Mouse (Mus musculus) kidney, embryonic 16.5 days (tissue): ENCODE measurements around the gene Tns1. TPM values are rescaled to one million over a fixed set of nuclear protein-coding genes. Genes with fewer than 3 reads are reported as not detected.
A peak's percentile ranks its signal among the peaks of the same experiment; 100 is the strongest.

Experiments used
- ATAC-seq: fragments of 200-750 bp; cut with Nextera tagmentation; 2 replicates; pipeline ENCODE4 v1.8.0; 2017; ENCODE audit warnings: moderate TSS enrichment; ENCODE audit not compliant: low FRiP score, low TSS enrichment
- H3K27ac ChIP-seq: fragments of 300-500 bp; sonication (generic); 2 replicates; pipeline ENCODE4 v1.5.1; 2014; ENCODE audit warnings: low read length
- H3K27me3 ChIP-seq: fragments of 300-500 bp; sonication (generic); 2 replicates; pipeline ENCODE4 v1.6.1; 2014; ENCODE audit warnings: low read length, control low read depth, mixed read lengths; ENCODE audit not compliant: insufficient read depth
- H3K36me3 ChIP-seq: fragments of 300-500 bp; sonication (generic); 2 replicates; pipeline ENCODE4 v1.6.1; 2014; ENCODE audit warnings: low read length, control low read depth, mixed read lengths; ENCODE audit not compliant: insufficient read depth
- H3K4me1 ChIP-seq: fragments of 300-500 bp; sonication (generic); 2 replicates; pipeline ENCODE4 v1.6.1; 2014; ENCODE audit warnings: low read length, control low read depth, mixed read lengths; ENCODE audit not compliant: insufficient read depth
- H3K4me2 ChIP-seq: fragments of 300-500 bp; sonication (generic); replicated peaks from 2 replicates; pipeline ENCODE4 v1.6.1; 2014; ENCODE audit warnings: low read depth, low read length
- H3K4me3 ChIP-seq: fragments of 300-500 bp; sonication (generic); 2 replicates; pipeline ENCODE4 v1.5.1; 2014; ENCODE audit warnings: mild to moderate bottlenecking, low read length
- H3K9ac ChIP-seq: fragments of 300-500 bp; sonication (generic); replicated peaks from 2 replicates; pipeline ENCODE4 v1.6.1; 2014; ENCODE audit warnings: low read length
- H3K9me3 ChIP-seq: fragments of 300-500 bp; sonication (generic); 2 replicates; pipeline ENCODE4 v1.6.1; 2016; ENCODE audit warnings: low read length, control low read depth
- WGBS: fragments of 180-500 bp; shearing (Covaris S2); extraction: QIAGEN DNeasy Blood & Tissue Kit; methylation state at CpG from one replicate; pipeline ENCODE4 v1.1.7; 2014; 5-methylcytosine and 5-hydroxymethylcytosine counted together
- polyA plus RNA-seq: library from polyadenylated mRNA; unstranded; fragments of >200 nt; fragmentation: Nextera tagmentation; extraction: Ambion mirVana; gene quantifications from 2 replicates; pipeline ENCODE4 v1.2.1, GENCODE M21; 2015

Gene Tns1
- polyA plus RNA-seq, 1 experiment from 2014 or later = 77.3 TPM

GRCm38 (mm10) chr1:74015513-74016234 is 108.6 kb downstream of the Tns1 start:
- H3K4me3 ChIP-seq = no peak overlapping the region
- peak; percentile 57 for ATAC-seq
- no peak overlapping the region for H3K9ac ChIP-seq
- H3K9me3 ChIP-seq = 0 out of 2 replicates have a peak, but pooled peaks cover 5% of the 10 kb centered on the region
- no peaks in the 10 kb centered on the region for H3K27me3 ChIP-seq
- H3K4me1 ChIP-seq = peaks cover 56% of the 10 kb centered on the region
- no peaks in the 10 kb centered on the region; the same call in 1 of the 2 replicates for H3K36me3 ChIP-seq
- 24% methylated on average over 8 of the region's 8 CpGs for WGBS
- peak overlapping the region; percentile 67 for H3K27ac ChIP-seq
- H3K4me2 ChIP-seq = no peak overlapping the region

GRCm38 (mm10) chr1:74014538-74015327 is 109.5 kb downstream of the Tns1 start:
- Histone ChIP-seq H3K27ac (peak overlapping the region; percentile 67; the same call in 1 of the 2 replicates), H3K4me3 (no peak overlapping the region), H3K9ac (no peak overlapping the region), H3K4me1 (peaks cover 60% of the 10 kb centered on the region), H3K36me3 (no peaks in the 10 kb centered on the region; the same call in 1 of the 2 replicates), H3K27me3 (no peaks in the 10 kb centered on the region), H3K9me3 (0 out of 2 replicates have a peak, but pooled peaks cover 8% of the 10 kb centered on the region), H3K4me2 (no peak overlapping the region)
- no peak for ATAC-seq
- 47% methylated on average over 9 of the region's 14 CpGs for WGBS

GRCm38 (mm10) chr1:74013296-74014031 is 110.8 kb downstream of the Tns1 start:
- H3K9me3 ChIP-seq = 0 out of 2 replicates have a peak, but pooled peaks cover 8% of the 10 kb centered on the region
- no peaks in the 10 kb centered on the region for H3K27me3 ChIP-seq
- H3K4me3 ChIP-seq = no peak overlapping the region
- 56% methylated on average over 14 of the region's 14 CpGs for WGBS
- peaks cover 73% of the 10 kb centered on the region for H3K4me1 ChIP-seq
- ATAC-seq = peak; percentile 47
- H3K4me2 ChIP-seq = no peak overlapping the region
- peak overlapping the region; percentile 87 for H3K27ac ChIP-seq
- no peaks in the 10 kb centered on the region; the same call in 1 of the 2 replicates for H3K36me3 ChIP-seq
- H3K9ac ChIP-seq = peak overlapping the region; percentile 38

DNA sequence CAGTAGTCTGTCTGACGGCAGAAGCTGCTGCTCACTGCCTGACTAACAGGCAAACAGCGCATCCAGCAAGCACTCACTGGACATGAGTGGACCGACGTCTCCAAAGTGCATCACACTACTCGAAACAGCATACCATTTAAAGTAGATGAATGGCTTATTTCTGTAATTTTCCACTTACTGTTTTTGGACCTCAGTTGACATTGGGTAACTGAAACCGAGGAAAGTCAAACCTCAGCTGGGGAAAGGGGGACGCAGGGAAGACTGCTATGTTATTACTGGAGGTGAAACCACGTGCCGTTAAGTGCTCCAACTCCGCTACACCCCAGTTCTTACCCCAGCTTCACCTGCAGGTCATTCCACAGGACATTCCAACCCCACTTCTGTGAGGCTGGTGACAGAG is 111.5 kb downstream of the Tns1 start:
- Histone ChIP-seq H3K9me3 (0 out of 2 replicates have a peak, but pooled peaks cover 8% of the 10 kb centered on the region), H3K36me3 (no peaks in the 10 kb centered on the region; the same call in 1 of the 2 replicates), H3K4me1 (peaks cover 78% of the 10 kb centered on the region), H3K4me2 (no peak overlapping the region), H3K27ac (peak overlapping the region; percentile 81), H3K4me3 (no peak overlapping the region), H3K27me3 (no peaks in the 10 kb centered on the region), H3K9ac (no peak overlapping the region)
- no peak for ATAC-seq
- 64% methylated on average over 10 of the region's 10 CpGs for WGBS

DNA sequence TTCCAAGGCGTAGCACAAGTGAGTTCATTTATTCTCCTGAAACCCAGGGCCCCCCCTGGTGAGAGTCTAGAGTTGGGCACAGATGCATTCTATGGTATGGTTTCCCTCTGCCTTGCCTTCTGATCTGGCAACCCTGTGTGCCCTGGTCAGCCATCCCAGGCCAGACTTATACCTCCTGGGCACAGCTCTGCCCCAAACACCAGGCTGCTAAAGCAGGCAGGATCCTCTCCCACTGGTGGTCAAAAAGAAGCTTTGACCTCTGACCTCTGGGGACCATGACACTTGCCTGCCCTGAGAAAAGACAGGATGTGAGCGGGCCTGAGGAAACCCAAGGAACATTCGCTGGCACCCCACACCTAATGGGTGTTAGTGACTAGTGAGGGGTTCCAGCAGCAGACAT is 114.8 kb downstream of the Tns1 start:
- WGBS = 89% methylated on average over 3 of the region's 3 CpGs
- ATAC-seq = no peak
- Histone ChIP-seq H3K27ac (peak overlapping the region; percentile 76), H3K9me3 (0 out of 2 replicates have a peak, but pooled peaks cover 8% of the 10 kb centered on the region), H3K4me3 (no peak overlapping the region), H3K4me2 (no peak overlapping the region), H3K27me3 (no peaks in the 10 kb centered on the region), H3K36me3 (no peaks in the 10 kb centered on the region; the same call in 1 of the 2 replicates), H3K4me1 (peaks cover 62% of the 10 kb centered on the region), H3K9ac (no peak overlapping the region)

DNA sequence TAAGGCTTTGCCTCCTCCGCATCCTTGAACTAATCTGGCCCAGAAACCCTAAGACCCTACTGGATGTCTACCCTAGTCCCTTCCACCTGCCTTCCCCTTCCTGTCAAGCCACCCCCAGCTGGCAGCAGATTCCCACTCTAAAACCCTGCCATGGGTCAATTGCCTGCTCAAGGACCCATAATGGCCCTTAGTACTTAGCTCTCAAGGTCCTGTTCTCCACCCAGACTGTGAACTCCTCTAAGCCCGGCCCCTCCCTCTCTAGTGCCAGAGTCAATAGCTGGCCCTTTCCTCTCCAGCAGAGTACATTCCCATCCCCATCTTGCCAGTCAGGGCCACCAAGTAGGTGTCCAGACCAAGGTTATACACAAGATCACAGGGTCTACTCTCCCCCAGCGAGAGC is 115.3 kb downstream of the Tns1 start:
- H3K4me1 ChIP-seq = peaks cover 56% of the 10 kb centered on the region
- no peaks in the 10 kb centered on the region for H3K27me3 ChIP-seq
- no peak overlapping the region for H3K4me2 ChIP-seq
- no peak overlapping the region for H3K4me3 ChIP-seq
- 0 out of 2 replicates have a peak, but pooled peaks cover 8% of the 10 kb centered on the region for H3K9me3 ChIP-seq
- peak; percentile 24; the same call in 1 of the 2 replicates for ATAC-seq
- peak overlapping the region; percentile 76 for H3K27ac ChIP-seq
- peak overlapping the region; percentile 25; the same call in 1 of the 2 replicates for H3K9ac ChIP-seq
- H3K36me3 ChIP-seq = no peaks in the 10 kb centered on the region; the same call in 1 of the 2 replicates
- WGBS = 61% methylated on average over 3 of the region's 3 CpGs

DNA sequence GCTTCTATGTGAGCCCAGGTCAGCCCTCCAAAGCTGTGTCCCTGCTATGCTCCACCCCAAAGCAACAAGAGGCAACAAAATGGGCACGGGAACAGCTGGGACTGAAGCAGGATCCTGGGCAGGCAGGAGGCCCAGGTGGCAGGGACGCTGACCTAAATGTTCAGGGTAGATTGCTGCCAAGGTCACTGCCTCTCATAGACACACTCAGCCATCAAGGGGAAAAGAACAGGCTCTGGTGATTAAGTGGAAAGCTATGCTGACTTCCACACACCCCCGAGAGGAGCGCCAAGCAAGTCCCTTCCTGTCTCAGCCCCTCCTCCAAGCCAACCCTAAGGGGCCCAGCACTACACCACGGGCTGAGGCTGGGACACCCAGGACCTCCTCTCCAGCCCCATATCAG is 115.8 kb downstream of the Tns1 start:
- H3K9me3 ChIP-seq = 0 out of 2 replicates have a peak, but pooled peaks cover 8% of the 10 kb centered on the region
- H3K4me2 ChIP-seq = no peak overlapping the region; the same call in 1 of the 2 replicates
- H3K27me3 ChIP-seq = no peaks in the 10 kb centered on the region
- peak; percentile 69 for ATAC-seq
- no peaks in the 10 kb centered on the region; the same call in 1 of the 2 replicates for H3K36me3 ChIP-seq
- peak overlapping the region; percentile 25; the same call in 1 of the 2 replicates for H3K9ac ChIP-seq
- 12% methylated on average over 5 of the region's 5 CpGs for WGBS
- H3K27ac ChIP-seq = peak overlapping the region; percentile 76
- H3K4me3 ChIP-seq = no peak overlapping the region
- peaks cover 52% of the 10 kb centered on the region for H3K4me1 ChIP-seq

DNA sequence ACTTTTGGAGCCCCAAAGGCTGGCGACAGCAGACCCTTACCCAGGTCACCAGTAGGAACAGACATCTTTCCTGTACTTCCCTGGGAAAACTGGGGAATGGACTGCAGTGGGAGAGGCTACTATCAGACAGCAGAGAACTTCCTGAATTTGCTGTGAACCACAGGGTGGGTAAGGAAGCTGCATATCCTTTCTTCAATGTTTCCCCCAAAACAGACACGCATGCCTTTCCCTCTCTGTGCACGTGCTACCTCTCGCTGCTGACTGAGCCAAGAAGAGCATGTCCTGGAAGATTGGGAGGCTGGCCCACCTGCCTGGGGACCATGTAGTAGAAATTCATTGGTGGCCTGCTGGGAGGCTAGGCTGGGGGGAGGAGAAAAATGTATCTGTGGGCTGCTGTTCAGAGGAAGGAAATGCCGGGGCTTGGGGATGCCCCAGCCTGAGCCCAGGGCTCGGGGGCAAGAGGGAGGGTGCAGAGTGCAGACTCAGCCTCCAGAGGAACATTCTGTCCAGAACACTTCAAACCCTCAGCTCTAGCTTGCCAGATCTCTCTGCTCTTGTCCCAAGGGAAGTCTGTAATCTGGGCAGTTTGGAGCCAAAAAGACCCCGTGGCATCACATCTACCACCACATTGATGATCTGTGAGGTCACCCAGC is 116.7 kb downstream of the Tns1 start:
- Histone ChIP-seq H3K27me3 (no peaks in the 10 kb centered on the region), H3K9me3 (0 out of 2 replicates have a peak, but pooled peaks cover 8% of the 10 kb centered on the region), H3K27ac (peak overlapping the region; percentile 76; the same call in 1 of the 2 replicates), H3K4me3 (no peak overlapping the region), H3K9ac (0 out of 2 replicates have a peak overlapping the region, but pooled peaks have one; percentile 4), H3K4me1 (peaks cover 42% of the 10 kb centered on the region), H3K36me3 (no peaks in the 10 kb centered on the region; the same call in 1 of the 2 replicates), H3K4me2 (no peak overlapping the region)
- WGBS = 59% methylated on average over 7 of the region's 7 CpGs
- no peak for ATAC-seq

DNA sequence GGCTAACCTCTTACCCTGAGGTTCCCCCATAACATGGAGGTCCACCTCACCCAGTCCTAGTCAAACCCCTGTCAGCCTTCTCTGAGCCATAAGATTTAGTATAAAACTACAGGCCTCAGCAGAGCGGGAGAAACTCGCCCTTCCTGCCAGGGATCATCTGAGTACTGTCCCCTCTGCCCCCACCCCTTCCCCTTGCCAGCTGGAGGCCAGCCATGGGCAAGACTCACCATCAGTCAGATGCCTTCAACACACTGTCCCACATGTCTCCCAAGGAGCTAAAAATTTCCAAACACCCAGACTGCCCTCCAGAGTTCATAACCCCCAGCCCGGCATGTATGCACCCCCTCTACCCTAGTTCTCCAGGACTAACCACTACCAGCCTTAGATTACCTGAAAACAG is 119.2 kb downstream of the Tns1 start:
- Histone ChIP-seq H3K9ac (no peak overlapping the region), H3K4me1 (peaks cover 54% of the 10 kb centered on the region), H3K9me3 (no peaks in the 10 kb centered on the region), H3K4me2 (no peak overlapping the region), H3K27ac (no peak overlapping the region), H3K27me3 (no peaks in the 10 kb centered on the region), H3K36me3 (no peaks in the 10 kb centered on the region), H3K4me3 (no peak overlapping the region)
- 57% methylated on average over 3 of the region's 3 CpGs for WGBS
- ATAC-seq = no peak
